Mouse (Mus musculus): ENCODE data around the gene Plac8. TPM values are rescaled to one million over a fixed set of nuclear protein-coding genes. Genes with fewer than 3 reads are reported as not detected.

The Plac8 gene
- polyA plus RNA-seq (2015; fragmentation: Nextera tagmentation; extraction: Ambion mirVana) = 108 and 113 TPM in 2 replicates

DNA sequence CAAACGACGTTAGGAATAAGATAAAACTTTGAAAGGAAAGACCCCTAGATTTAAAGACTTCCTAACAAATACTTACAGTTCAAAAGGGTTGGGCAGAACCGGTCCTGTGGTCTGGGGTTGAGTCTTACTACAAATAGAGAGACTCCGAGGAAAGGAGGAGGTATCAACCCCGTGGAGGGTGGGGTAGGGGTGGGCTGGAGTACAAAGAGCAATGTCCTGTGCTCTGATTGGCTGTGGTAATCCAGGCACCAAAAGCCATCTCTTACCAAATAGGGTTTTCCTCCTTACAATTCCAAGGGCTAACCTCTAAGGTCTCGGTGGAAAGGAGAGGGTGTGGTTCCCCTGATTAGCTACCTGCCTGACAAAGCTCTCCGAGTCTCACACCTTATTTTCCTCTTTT is at the start of gene Plac8:
Plac8 (minus strand) TSS at position 177 of the 400 bp plus-strand sequence.

DNA sequence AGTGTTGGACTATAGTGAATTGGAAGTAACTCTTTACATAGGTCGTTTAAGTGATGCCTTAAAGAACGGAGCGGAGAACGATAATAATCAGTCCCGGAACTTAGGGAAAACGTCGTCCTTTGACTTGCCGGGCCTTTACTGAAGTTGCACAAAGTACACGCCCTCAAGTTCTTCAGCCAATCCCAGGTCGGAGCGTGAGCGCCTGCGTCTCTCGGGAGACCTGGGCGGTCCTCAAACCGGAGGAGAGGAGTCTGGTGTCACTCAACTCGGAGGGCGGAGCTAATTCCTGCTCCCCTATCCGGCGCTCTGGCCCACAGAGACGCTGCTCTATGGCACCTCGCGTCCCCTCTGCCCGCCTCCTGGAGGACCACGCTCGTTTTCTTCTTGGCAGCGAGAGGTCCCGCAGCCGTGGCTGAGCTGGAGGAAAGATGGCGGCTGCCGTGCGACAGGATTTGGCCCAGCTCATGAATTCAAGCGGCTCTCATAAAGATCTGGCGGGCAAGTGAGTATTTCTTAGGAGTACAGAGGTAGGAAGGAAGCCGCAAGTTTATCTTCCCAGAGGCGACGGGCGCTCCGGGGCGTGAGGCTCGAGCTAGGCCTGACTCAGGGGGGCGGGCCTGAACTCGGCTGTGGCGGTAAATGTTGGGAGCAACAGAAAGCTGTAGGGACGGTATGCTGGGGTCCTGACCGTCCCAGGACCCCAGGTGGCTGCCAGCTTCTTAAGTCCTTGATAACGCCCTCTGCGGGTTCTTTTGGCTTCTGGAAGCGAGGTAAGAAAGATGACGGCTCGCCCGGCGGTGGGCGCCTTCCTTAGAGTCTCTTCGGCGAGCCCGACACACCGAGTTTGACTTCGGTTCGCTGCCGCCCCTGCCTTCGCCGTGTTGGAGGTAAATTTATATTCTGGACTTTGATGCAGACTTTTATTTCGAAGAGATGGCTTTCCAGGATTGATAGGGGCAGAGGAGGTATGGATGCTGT is 53.7 kb downstream of the Plac8 start, which contains the start of gene Cops4:
Cops4 (plus strand) TSS at position 261 of the 978 bp plus-strand sequence.

Other genes with a start within 250 kb of the Plac8 start
- gene Sec31a, start 156.0 kb downstream of the Plac8 start, polyA plus RNA-seq (2015; fragmentation: Nextera tagmentation; extraction: Ambion mirVana) = 130 and 158 TPM in 2 replicates
- 3.9 and 5.9 TPM in 2 replicates for gene Lin54, start 71.6 kb downstream of the Plac8 start, polyA plus RNA-seq (2015; fragmentation: Nextera tagmentation; extraction: Ambion mirVana)
- gene Cops4, start 53.9 kb downstream of the Plac8 start, polyA plus RNA-seq (2015; fragmentation: Nextera tagmentation; extraction: Ambion mirVana) = 103 and 116 TPM in 2 replicates
- 41.8 and 43.7 TPM in 2 replicates for gene Coq2, start 102.9 kb upstream of the Plac8 start, polyA plus RNA-seq (2015; fragmentation: Nextera tagmentation; extraction: Ambion mirVana)
- 7.6 and 7.9 TPM in 2 replicates for gene Hpse, start 147.5 kb upstream of the Plac8 start, polyA plus RNA-seq (2015; fragmentation: Nextera tagmentation; extraction: Ambion mirVana)
- gene Helq, start 226.4 kb upstream of the Plac8 start, polyA plus RNA-seq (2015; fragmentation: Nextera tagmentation; extraction: Ambion mirVana) = 4.1 and 6.5 TPM in 2 replicates
- gene Mrps18c, start 226.4 kb upstream of the Plac8 start, polyA plus RNA-seq (2015; fragmentation: Nextera tagmentation; extraction: Ambion mirVana) = 160 and 162 TPM in 2 replicates
- gene Abraxas1, start 248.7 kb upstream of the Plac8 start, polyA plus RNA-seq (2015; fragmentation: Nextera tagmentation; extraction: Ambion mirVana) = 14.0 and 14.8 TPM in 2 replicates